In the genomic region with DNA sequence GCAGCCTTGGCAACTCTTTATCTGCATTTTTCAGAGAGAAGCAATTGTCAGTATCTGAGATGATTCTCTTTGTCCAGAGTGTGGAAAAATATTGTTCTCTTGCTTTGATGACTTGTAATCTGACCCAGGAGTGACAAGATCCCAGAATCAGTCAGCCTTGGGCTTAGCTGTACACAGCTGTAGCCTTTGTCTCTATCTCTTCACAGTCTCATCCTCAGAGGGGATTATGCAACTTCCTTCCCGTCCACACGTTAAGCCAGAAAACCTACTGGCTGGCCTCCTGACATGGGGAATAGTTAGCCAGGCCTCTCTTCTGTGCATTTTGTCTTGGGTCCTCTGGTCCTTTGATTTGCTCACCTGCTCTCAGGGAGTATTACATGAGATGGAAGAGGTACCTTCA, we compare ENCODE assay signal across 13 mouse cellular contexts.
"Had no signal": no experiment of that assay in that cellular context is flagged by ENCODE, and none has a peak within 500 bp of the region (broad histone marks: within the 10 kb centered on the region; RNA-seq: fewer than 3 reads in every experiment).

No protein-coding gene starts in this region.

- H3K9me3 ChIP-seq: kidney, embryonic 15.5 days; limb, embryonic 15.5 days; liver, embryonic 12.5 days; midbrain, embryonic 13.5 days; neural tube, embryonic 15.5 days had no signal

- DNase-seq: kidney, adult 2 months; kidney, postnatal 14 days; right cerebral cortex, adult 18-20 months; right cerebral cortex, postnatal 25 days; thymus, adult 18-20 months; thymus, postnatal 14 days had no signal

- H3K4me2 ChIP-seq: kidney, embryonic 15.5 days; limb, embryonic 15.5 days; liver, embryonic 12.5 days; midbrain, embryonic 13.5 days; neural tube, embryonic 15.5 days had no signal

- H3K36me3 ChIP-seq: kidney, embryonic 15.5 days; limb, embryonic 15.5 days; liver, embryonic 12.5 days; midbrain, embryonic 13.5 days; neural tube, embryonic 15.5 days had no signal

- H3K27ac ChIP-seq: kidney, embryonic 15.5 days; limb, embryonic 15.5 days; liver, embryonic 12.5 days; macrophage; midbrain, embryonic 13.5 days; neural tube, embryonic 15.5 days had no signal

- H3K4me1 ChIP-seq: limb, embryonic 15.5 days; liver, embryonic 12.5 days; midbrain, embryonic 13.5 days; neural tube, embryonic 15.5 days had no signal

- H3K27me3 ChIP-seq: kidney, embryonic 15.5 days; limb, embryonic 15.5 days; liver, embryonic 12.5 days; midbrain, embryonic 13.5 days; neural tube, embryonic 15.5 days had no signal

- ATAC-seq: intestine, embryonic 16.5 days; liver, embryonic 12.5 days; midbrain, embryonic 13.5 days had no signal

- H3K9ac ChIP-seq: kidney, embryonic 15.5 days; limb, embryonic 15.5 days; liver, embryonic 12.5 days; midbrain, embryonic 13.5 days; neural tube, embryonic 15.5 days had no signal

- H3K4me3 ChIP-seq: kidney, embryonic 15.5 days; limb, embryonic 15.5 days; liver, embryonic 12.5 days; midbrain, embryonic 13.5 days; neural tube, embryonic 15.5 days had no signal
